Mouse (Mus musculus): Measurements from ENCODE around the gene Cfap298.

DNA sequence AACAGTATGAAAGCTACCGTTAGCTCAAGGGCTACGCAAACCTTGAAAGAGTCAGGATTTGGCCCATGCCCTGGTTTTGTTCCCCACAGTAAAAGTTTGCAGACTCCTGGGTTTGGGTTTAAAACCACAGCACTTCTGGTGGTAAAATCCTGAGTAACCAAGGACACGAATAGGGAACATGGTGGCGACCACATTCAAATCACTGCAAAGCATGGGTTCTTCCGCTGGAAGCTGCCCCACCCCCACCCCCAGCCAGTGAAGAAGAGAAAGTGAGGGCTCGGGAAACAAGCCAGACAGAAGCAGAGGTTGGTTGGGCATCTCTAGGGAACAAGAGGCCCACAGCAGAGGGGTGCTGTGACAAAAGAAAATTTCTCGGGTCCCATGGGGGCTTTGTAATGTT, 27.7 kb downstream of the Cfap298 start:
- TF ChIP-seq CTCF (IDR thresholded peaks at IDR 0.05; ENCODE audit: insufficient read depth, low read length) (no peak), POLR2A (IDR thresholded peaks at IDR 0.05; ENCODE audit: borderline replicate concordance, extremely low read depth, low read depth, low read length) (no peak)
